Mouse (Mus musculus) macrophage (primary cell): ENCODE results near the gene Pcdh9. TPM values are rescaled to one million over a fixed set of nuclear protein-coding genes. Genes with fewer than 3 reads are reported as not detected.

Experiments used
- H3K27ac ChIP-seq: fragments of 350-480 bp; formaldehyde crosslinking; 2 replicates; pipeline ENCODE4 v1.9.0; 2021
- H3K36me3 ChIP-seq: fragments of 350-480 bp; formaldehyde crosslinking; 2 replicates; pipeline ENCODE4 v1.9.0; 2021; ENCODE audit errors: inconsistent target
- H3K4me3 ChIP-seq: fragments of 350-480 bp; formaldehyde crosslinking; 2 replicates; pipeline ENCODE4 v1.9.0; 2021; ENCODE audit errors: inconsistent target
- H3K79me2 ChIP-seq: fragments of 350-480 bp; formaldehyde crosslinking; 2 replicates; pipeline ENCODE4 v1.9.0; 2021; ENCODE audit errors: inconsistent target
- WGBS: methylation state at CpG from one replicate; pipeline ENCODE4 v1.1.7; 2026; ENCODE audit warnings: inconsistent platforms; ENCODE audit not compliant: missing documents; 5-methylcytosine and 5-hydroxymethylcytosine counted together
- polyA plus RNA-seq: library from polyadenylated mRNA; stranded (reverse); fragments of 250-400 nt; gene quantifications from 3 replicates; pipeline ENCODE4 v1.2.4, GENCODE M21; 2018; ENCODE audit warnings: inconsistent platforms
- total RNA-seq, 78 experiments: library from RNA; depleted of rRNA; stranded (reverse); fragments of 250-400 nt; gene quantifications; 1 replicate in 9 of 78; 2 replicates in 24 of 78; 3 replicates in 43 of 78; 4 replicates in 2 of 78; pipeline ENCODE4 v1.2.4; 2018; ENCODE audit warnings: inconsistent platforms in 56 of 78

Pcdh9 gene
- 1 to 10 TPM in 1 of 26 experiments, under 1 TPM in 1, not detected in 24; 0.55 to 1.7 TPM for total RNA-seq (2018; cell fraction: chromatin; rRNA removed)
- not detected for total RNA-seq (2018; cell fraction: cytosol; rRNA removed)
- under 1 TPM in 1 of 26 experiments, not detected in 25; 0.17 TPM for total RNA-seq (2018; cell fraction: nucleus; rRNA removed)
- polyA plus RNA-seq, result not detected in 3 replicates

- no peaks in the 10 kb centered on the region for H3K36me3 ChIP-seq
- WGBS, result 2% methylated on average over 46 of the region's 50 CpGs
- H3K27ac ChIP-seq, result no peak within 1 kb of the TSS
- H3K4me3 ChIP-seq, result no peak within 1 kb of the TSS
- no peaks in the 10 kb centered on the region for H3K79me2 ChIP-seq
These were observed at the start of gene Pcdh9 for GRCm38 (mm10) chr14:93890519-93891370. TSS of gene Pcdh9 (minus strand) at chr14:93890679.

GRCm38 (mm10) chr14:93906928-93907327 lies 16.4 kb upstream of the Pcdh9 start:
- Histone ChIP-seq H3K27ac (no peak overlapping the region), H3K79me2 (no peaks in the 10 kb centered on the region), H3K4me3 (no peak overlapping the region), H3K36me3 (no peaks in the 10 kb centered on the region)
- WGBS, result 71% methylated on average over 1 of the region's 1 CpGs

- Histone ChIP-seq H3K27ac (no peak overlapping the region), H3K36me3 (no peaks in the 10 kb centered on the region), H3K79me2 (no peaks in the 10 kb centered on the region), H3K4me3 (no peak overlapping the region)
These were observed 8.1 kb upstream of the Pcdh9 start for GRCm38 (mm10) chr14:93898533-93898932.

- Histone ChIP-seq H3K4me3 (no peak overlapping the region), H3K27ac (no peak overlapping the region), H3K36me3 (no peaks in the 10 kb centered on the region), H3K79me2 (no peaks in the 10 kb centered on the region)
- 73% methylated on average over 3 of the region's 3 CpGs for WGBS
These were observed 4.7 kb upstream of the Pcdh9 start for GRCm38 (mm10) chr14:93895131-93895530.

GRCm38 (mm10) chr14:93891371-93891746 lies 880 bp upstream of the Pcdh9 start:
- no peaks in the 10 kb centered on the region for H3K36me3 ChIP-seq
- H3K79me2 ChIP-seq, result no peaks in the 10 kb centered on the region
- 4% methylated on average over 13 of the region's 13 CpGs for WGBS
- H3K27ac ChIP-seq, result no peak overlapping the region
- no peak overlapping the region for H3K4me3 ChIP-seq

GRCm38 (mm10) chr14:93889839-93890518 lies 500 bp downstream of the Pcdh9 start:
- 4% methylated on average over 20 of the region's 20 CpGs for WGBS
- Histone ChIP-seq H3K27ac (no peak overlapping the region), H3K79me2 (no peaks in the 10 kb centered on the region), H3K36me3 (no peaks in the 10 kb centered on the region), H3K4me3 (no peak overlapping the region)

- Histone ChIP-seq H3K4me3 (no peak overlapping the region), H3K79me2 (no peaks in the 10 kb centered on the region), H3K27ac (no peak overlapping the region), H3K36me3 (no peaks in the 10 kb centered on the region)
- WGBS, result 57% methylated on average over 6 of the region's 6 CpGs
These were observed 1.2 kb downstream of the Pcdh9 start for GRCm38 (mm10) chr14:93889231-93889630.

- no peak overlapping the region for H3K27ac ChIP-seq
- 79% methylated on average over 4 of the region's 5 CpGs for WGBS
- no peaks in the 10 kb centered on the region for H3K36me3 ChIP-seq
- no peaks in the 10 kb centered on the region for H3K79me2 ChIP-seq
- H3K4me3 ChIP-seq, result no peak overlapping the region
These were observed 2.1 kb downstream of the Pcdh9 start for GRCm38 (mm10) chr14:93888346-93888745.

- WGBS, result 73% methylated on average over 7 of the region's 7 CpGs
These were observed 3.4 kb downstream of the Pcdh9 start for GRCm38 (mm10) chr14:93887066-93887465.

GRCm38 (mm10) chr14:93885551-93886084 lies 4.9 kb downstream of the Pcdh9 start:
- 79% methylated on average over 11 of the region's 11 CpGs for WGBS
- Histone ChIP-seq H3K4me3 (no peak overlapping the region), H3K79me2 (no peaks in the 10 kb centered on the region), H3K36me3 (no peaks in the 10 kb centered on the region), H3K27ac (no peak overlapping the region)

More at GRCm38 (mm10) chr14:93887066-93887465, 3.4 kb downstream of the Pcdh9 start:
- H3K79me2 ChIP-seq, result no peaks in the 10 kb centered on the region
- H3K36me3 ChIP-seq, result no peaks in the 10 kb centered on the region
- no peak overlapping the region for H3K27ac ChIP-seq
- no peak overlapping the region for H3K4me3 ChIP-seq

- H3K36me3 ChIP-seq, result no peaks in the 10 kb centered on the region
- H3K4me3 ChIP-seq, result no peak overlapping the region
- no peaks in the 10 kb centered on the region for H3K79me2 ChIP-seq
- H3K27ac ChIP-seq, result no peak overlapping the region
- 0% methylated on average over 2 of the region's 2 CpGs for WGBS
These were observed 6.0 kb downstream of the Pcdh9 start for GRCm38 (mm10) chr14:93884467-93884866.

- Histone ChIP-seq H3K36me3 (no peaks in the 10 kb centered on the region), H3K79me2 (no peaks in the 10 kb centered on the region), H3K4me3 (no peak overlapping the region), H3K27ac (no peak overlapping the region)
- WGBS, result 100% methylated on average over 1 of the region's 1 CpGs
These were observed 10.4 kb downstream of the Pcdh9 start for GRCm38 (mm10) chr14:93880071-93880470.

- WGBS, result 86% methylated on average over 1 of the region's 1 CpGs
- Histone ChIP-seq H3K4me3 (no peak overlapping the region), H3K27ac (no peak overlapping the region), H3K36me3 (no peaks in the 10 kb centered on the region), H3K79me2 (no peaks in the 10 kb centered on the region)
These were observed 14.5 kb downstream of the Pcdh9 start for GRCm38 (mm10) chr14:93875968-93876367.

- H3K79me2 ChIP-seq, result no peaks in the 10 kb centered on the region
- H3K4me3 ChIP-seq, result no peak overlapping the region
- no peaks in the 10 kb centered on the region for H3K36me3 ChIP-seq
- no peak overlapping the region for H3K27ac ChIP-seq
These were observed 22.3 kb downstream of the Pcdh9 start for GRCm38 (mm10) chr14:93868211-93868610.

- H3K36me3 ChIP-seq, result no peaks in the 10 kb centered on the region
- 67% methylated on average over 3 of the region's 3 CpGs for WGBS
- H3K27ac ChIP-seq, result no peak overlapping the region
- no peaks in the 10 kb centered on the region for H3K79me2 ChIP-seq
- H3K4me3 ChIP-seq, result no peak overlapping the region
These were observed 32.4 kb downstream of the Pcdh9 start for GRCm38 (mm10) chr14:93858069-93858468.
